Mouse (Mus musculus) kidney, adult 2 months (tissue): ENCODE measurements at regions not wholly inside any gene's neighbourhood (a gene's known extent, or its start where the extent isn't known, plus 50 kb on each side); places are given as distances from the start of the nearest gene placed in this dataset.

Experiments
- CTCF ChIP-seq: fragments of 200-500 bp; conservative IDR thresholded peaks from 2 replicates; pipeline ENCODE4 v1.5.1; 2011; ENCODE audit warnings: low read depth, mild to moderate bottlenecking, control low read depth, low read length, moderate library complexity, mixed read lengths; ENCODE audit not compliant: insufficient read depth, insufficient read length
- POLR2A ChIP-seq: fragments of 200-500 bp; IDR thresholded peaks from one replicate; pipeline ENCODE4 v1.6.1; 2011; ENCODE audit warnings: low read depth, low read length, control low read depth

DNA sequence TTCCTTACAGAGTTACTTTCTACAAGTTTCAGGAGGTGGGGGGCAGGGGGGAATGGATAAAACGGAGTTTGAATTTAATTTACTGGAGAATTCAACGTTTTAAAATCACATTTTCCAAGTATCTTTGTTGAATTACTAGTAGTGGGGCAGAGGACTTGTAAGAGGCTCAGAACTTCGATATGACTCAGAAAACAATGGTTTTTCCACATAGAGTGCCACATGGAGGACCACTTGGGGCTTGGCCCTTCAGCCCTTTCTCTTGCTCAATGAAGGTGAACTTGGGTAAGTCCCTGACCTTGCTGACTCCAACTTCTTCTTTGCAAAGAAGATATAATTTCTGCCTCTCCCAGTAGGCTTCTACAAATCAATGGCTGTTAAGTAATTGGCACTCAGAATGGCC, 99.8 kb downstream of the Etaa1 start:
- TF ChIP-seq CTCF = no peak
- no peak for TF ChIP-seq POLR2A
